Mouse (Mus musculus) liver, adult 2 months (tissue): ENCODE measurements at regions not wholly inside any gene's neighbourhood (a gene's known extent, or its start where the extent isn't known, plus 50 kb on each side); places are given as distances from the start of the nearest gene placed in this dataset.

Experiments used
- CTCF ChIP-seq: fragments of 200-500 bp; IDR thresholded peaks from 2 replicates; pipeline ENCODE4 v1.5.1; 2011; ENCODE audit warnings: low read depth, low read length, control low read depth
- POLR2A ChIP-seq: fragments of 200-500 bp; IDR thresholded peaks from 2 replicates; pipeline ENCODE4 v1.6.1; 2011; ENCODE audit warnings: low read length, control low read depth; ENCODE audit not compliant: insufficient read depth; ENCODE audit errors: extremely low read depth

DNA sequence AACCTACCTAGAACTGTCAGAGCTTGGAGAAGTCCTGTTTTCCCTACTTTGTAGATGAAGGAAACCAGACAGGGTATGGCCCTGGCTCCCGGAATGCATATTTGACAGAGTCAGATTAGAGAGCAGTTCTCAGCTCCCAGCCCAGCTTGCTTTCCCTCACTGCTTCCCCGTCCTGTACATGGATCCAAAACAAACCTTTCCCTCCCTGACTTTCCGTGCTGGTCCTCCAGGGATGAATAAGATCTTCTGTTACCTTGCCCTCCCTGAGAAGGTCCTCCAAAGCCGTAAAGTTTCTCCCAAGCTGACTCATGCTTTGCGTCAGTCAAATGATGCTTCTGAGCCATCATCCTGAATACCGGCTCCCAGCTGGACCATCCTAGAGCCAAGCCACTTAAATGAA, 160.2 kb upstream of the Jmjd1c start:
- TF ChIP-seq CTCF (no peak), POLR2A (no peak)
